Mouse (Mus musculus) heart, embryonic 16.5 days (tissue): ENCODE measurements around the gene Cyp8b1. TPM values are rescaled to one million over a fixed set of nuclear protein-coding genes. Genes with fewer than 3 reads are reported as not detected.

Experiments used
- ATAC-seq: fragments of 200-750 bp; cut with Nextera tagmentation; replicated peaks from 2 replicates; pipeline ENCODE4 v1.8.0; 2017; ENCODE audit warnings: moderate number of reproducible peaks; ENCODE audit not compliant: insufficient read depth, low FRiP score; ENCODE audit errors: extremely low read depth
- H3K27ac ChIP-seq: fragments of 300-500 bp; sonication (generic); 2 replicates; pipeline ENCODE4 v1.5.1; 2014; ENCODE audit warnings: mild to moderate bottlenecking, low read length, control low read depth, moderate library complexity
- H3K27me3 ChIP-seq: fragments of 300-500 bp; sonication (generic); 2 replicates; pipeline ENCODE4 v1.6.1; 2014; ENCODE audit warnings: low read length, mixed read lengths; ENCODE audit not compliant: control insufficient read depth, insufficient read depth
- H3K36me3 ChIP-seq: fragments of 300-500 bp; sonication (generic); 2 replicates; pipeline ENCODE4 v1.6.1; 2014; ENCODE audit not compliant: control insufficient read depth, insufficient read depth
- H3K4me1 ChIP-seq: fragments of 300-500 bp; sonication (generic); 2 replicates; pipeline ENCODE4 v1.6.1; 2014; ENCODE audit warnings: low read length, mixed read lengths; ENCODE audit not compliant: control insufficient read depth, insufficient read depth
- H3K4me2 ChIP-seq: fragments of 300-500 bp; sonication (generic); 2 replicates; pipeline ENCODE4 v1.6.1; 2014; ENCODE audit warnings: low read depth, mild to moderate bottlenecking, control low read depth, low read length
- H3K4me3 ChIP-seq: fragments of 300-500 bp; sonication (generic); 2 replicates; pipeline ENCODE4 v1.5.1; 2014; ENCODE audit warnings: mild to moderate bottlenecking, control low read depth, low read length
- H3K9ac ChIP-seq: fragments of 300-500 bp; sonication (generic); 2 replicates; pipeline ENCODE4 v1.6.1; 2014; ENCODE audit warnings: low read length, control low read depth
- H3K9me3 ChIP-seq: fragments of 300-500 bp; sonication (generic); replicated peaks from 2 replicates; pipeline ENCODE4 v1.6.1; 2016; ENCODE audit warnings: low read length; ENCODE audit not compliant: control insufficient read depth
- WGBS: fragments of 180-500 bp; shearing (Covaris S2); extraction: QIAGEN DNeasy Blood & Tissue Kit; methylation state at CpG from one replicate; pipeline ENCODE4 v1.1.7; 2014; 5-methylcytosine and 5-hydroxymethylcytosine counted together
- polyA plus RNA-seq: library from polyadenylated mRNA; unstranded; fragments of >200 nt; fragmentation: Nextera tagmentation; extraction: Ambion mirVana; gene quantifications from 2 replicates; pipeline ENCODE4 v1.2.1, GENCODE M21; 2015

The Cyp8b1 gene
- polyA plus RNA-seq, 1 experiment from 2014 or later, result 0.13 TPM

DNA sequence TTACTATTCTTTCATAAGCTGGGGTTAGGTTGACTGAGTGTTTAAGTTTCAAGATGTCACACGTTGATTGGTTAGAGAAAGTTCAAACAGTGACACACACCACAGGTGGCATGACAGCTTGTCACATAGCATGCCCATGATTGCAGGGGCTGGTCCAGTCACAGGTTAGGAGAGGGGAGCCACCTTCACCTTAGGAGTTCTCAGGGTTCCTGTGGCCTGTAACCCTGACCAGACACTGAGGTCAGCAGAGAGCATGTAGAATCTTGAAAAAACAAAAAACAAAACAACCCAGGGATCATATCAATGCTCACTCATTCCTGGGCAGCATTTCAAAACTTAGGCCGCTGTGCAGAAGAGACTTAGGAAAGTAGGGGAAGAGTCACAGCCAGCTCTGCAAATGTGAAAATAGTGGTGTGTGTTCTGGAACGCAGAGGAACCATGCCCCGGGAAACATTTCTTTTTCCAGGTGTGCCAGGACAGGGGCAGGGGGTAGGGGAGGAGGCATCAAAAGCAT, 26.1 kb downstream of the Cyp8b1 start:
- Histone ChIP-seq H3K9ac (peak overlapping the region; percentile 38), H3K27ac (peak overlapping the region; percentile 55), H3K4me1 (peaks cover 12% of the 10 kb centered on the region), H3K36me3 (no peaks in the 10 kb centered on the region), H3K27me3 (no peaks in the 10 kb centered on the region), H3K4me3 (peak overlapping the region; percentile 13; the same call in 1 of the 2 replicates), H3K4me2 (peak overlapping the region; percentile 59), H3K9me3 (no peaks in the 10 kb centered on the region)
- ATAC-seq, result 0 out of 2 replicates have a peak, but pooled peaks have one; percentile 16
- 37% methylated on average over 4 of the region's 4 CpGs for WGBS

DNA sequence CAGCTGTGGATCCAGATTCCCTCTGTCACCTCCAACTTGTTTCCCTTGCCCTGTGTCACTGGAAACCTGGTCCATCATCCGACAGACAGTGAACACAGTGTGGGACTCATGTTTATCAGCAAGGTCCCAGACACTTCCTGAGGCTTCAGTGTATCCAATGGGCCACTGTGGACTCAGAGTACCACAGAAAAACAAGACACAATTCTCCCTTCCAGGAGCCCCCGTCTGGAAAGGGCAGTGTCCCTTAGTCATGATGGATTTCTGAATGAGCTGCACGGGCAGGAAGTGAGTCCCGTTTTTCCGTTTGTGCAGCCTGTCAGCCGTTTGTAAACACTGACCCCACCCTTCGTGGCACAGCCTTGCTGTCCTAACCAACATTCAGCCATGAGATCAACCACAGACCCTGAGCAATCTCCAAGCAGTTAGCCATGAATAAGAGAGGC, 34.1 kb downstream of the Cyp8b1 start:
- WGBS, result 43% methylated on average over 7 of the region's 7 CpGs
- Histone ChIP-seq H3K9me3 (no peaks in the 10 kb centered on the region), H3K27me3 (no peaks in the 10 kb centered on the region), H3K4me3 (no peak overlapping the region), H3K27ac (peak overlapping the region; percentile 27; the same call in 1 of the 2 replicates), H3K36me3 (no peaks in the 10 kb centered on the region), H3K4me2 (no peak overlapping the region), H3K9ac (no peak overlapping the region), H3K4me1 (no peaks in the 10 kb centered on the region)
- ATAC-seq, result no peak

DNA sequence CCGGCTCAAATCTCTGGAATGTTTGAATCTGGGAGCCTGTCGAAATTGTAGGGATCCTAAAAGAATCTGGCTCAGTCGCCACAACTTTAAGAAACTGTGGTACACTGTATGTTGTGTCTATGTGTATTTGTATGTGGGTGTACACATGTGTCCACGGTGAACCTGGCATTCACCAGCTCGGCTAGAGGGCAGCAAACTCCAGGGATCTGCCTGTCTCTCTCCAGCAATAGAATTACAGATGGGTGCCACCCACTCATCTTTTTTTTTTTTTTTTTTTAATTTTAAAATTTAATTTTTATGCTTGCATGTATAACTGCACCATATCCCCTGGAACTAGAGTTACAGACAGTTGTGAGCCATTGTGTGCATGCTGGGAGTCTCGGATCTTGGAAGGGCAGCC, 34.8 kb downstream of the Cyp8b1 start:
- 62% methylated on average over 6 of the region's 6 CpGs for WGBS
- no peaks in the 10 kb centered on the region for H3K27me3 ChIP-seq
- ATAC-seq, result no peak
- H3K9ac ChIP-seq, result no peak overlapping the region
- no peaks in the 10 kb centered on the region for H3K9me3 ChIP-seq
- H3K4me3 ChIP-seq, result no peak overlapping the region
- H3K4me2 ChIP-seq, result no peak overlapping the region
- H3K36me3 ChIP-seq, result no peaks in the 10 kb centered on the region
- H3K27ac ChIP-seq, result peak overlapping the region; percentile 27; the same call in 1 of the 2 replicates
- H3K4me1 ChIP-seq, result no peaks in the 10 kb centered on the region

DNA sequence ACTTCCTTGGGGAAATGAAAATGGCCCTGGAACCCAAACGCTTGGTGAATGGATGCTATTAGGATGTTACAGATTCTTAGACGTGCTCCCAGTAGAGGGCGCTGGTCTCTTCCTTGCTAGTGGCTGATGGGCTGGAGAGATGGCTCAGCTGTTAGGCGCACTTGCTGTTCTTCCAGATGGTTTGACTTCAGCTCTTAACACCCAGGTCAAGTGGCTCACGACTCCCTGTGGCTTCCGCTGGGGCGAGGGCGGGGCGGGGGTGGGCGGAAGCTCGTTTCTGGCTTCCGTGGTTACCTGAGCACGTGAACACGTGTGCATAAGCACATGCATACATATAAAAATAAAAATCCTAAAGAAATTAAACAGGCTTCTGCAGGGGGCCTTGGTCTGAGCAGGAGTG, 35.3 kb downstream of the Cyp8b1 start:
- Histone ChIP-seq H3K27ac (no peak overlapping the region), H3K9ac (no peak overlapping the region), H3K4me1 (no peaks in the 10 kb centered on the region), H3K4me3 (no peak overlapping the region), H3K27me3 (no peaks in the 10 kb centered on the region), H3K36me3 (no peaks in the 10 kb centered on the region), H3K4me2 (peak overlapping the region; percentile 40), H3K9me3 (no peaks in the 10 kb centered on the region)
- WGBS, result 22% methylated on average over 14 of the region's 14 CpGs
- ATAC-seq, result no peak; the same call in 1 of the 2 replicates

DNA sequence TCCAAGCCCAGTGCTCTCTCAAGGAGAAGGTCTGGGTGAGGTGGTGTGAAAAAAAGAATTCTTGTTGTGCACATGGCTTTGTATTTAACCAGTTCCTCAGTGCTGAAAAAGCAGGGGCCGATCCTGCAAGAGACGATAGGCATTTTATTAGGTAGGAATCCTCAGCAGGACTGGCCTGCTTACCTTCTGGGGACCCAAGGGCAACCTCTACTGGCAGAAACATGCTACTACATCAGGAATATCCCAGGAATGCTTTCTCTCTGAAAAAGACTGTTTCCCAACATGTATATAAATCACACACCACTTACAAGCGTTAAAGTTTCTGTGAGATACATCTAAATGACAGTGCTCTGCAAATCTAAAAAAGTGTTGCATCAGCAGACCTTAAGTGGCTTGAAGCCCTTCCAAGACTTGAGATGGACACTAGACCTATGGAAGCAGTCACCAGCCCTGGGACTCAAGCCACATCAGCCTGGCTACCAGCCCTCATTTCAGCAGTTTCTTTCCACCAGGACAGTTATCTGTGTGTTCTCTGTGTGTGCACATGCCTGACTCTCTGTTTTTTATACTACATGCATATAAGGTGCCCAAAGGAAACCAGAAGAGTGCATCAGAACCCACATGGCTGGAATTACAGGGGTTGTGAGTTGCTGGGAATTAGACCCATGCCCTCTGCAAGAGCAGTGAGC, 38.9 kb downstream of the Cyp8b1 start:
- Histone ChIP-seq H3K4me1 (no peaks in the 10 kb centered on the region), H3K27ac (no peak overlapping the region), H3K4me2 (no peak overlapping the region), H3K4me3 (no peak overlapping the region), H3K9ac (no peak overlapping the region), H3K9me3 (no peaks in the 10 kb centered on the region), H3K27me3 (no peaks in the 10 kb centered on the region), H3K36me3 (no peaks in the 10 kb centered on the region)
- WGBS, result 11% methylated on average over 3 of the region's 3 CpGs
- ATAC-seq, result 0 out of 2 replicates have a peak, but pooled peaks have one; percentile 28

DNA sequence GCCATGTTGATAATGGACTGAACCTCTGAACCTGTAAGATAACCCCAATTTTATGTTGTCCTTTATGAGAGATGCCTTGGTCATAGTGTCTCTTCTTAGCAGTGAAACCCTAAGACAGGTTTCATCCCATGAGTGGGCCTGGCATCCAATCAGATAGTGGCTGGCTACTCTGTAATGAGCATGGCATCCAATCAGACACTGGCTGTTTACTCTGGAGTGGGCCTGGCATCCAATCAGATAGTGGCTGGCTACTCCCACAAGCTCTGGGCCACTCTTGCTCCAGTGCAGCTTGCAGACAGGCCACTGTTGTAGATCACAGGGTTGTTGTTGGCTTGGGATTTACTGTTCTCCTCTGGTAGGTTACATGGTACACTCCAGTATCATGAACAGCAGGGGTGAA, 42.5 kb downstream of the Cyp8b1 start:
- Histone ChIP-seq H3K27ac (no peak overlapping the region), H3K4me1 (no peaks in the 10 kb centered on the region), H3K36me3 (no peaks in the 10 kb centered on the region), H3K9me3 (no peaks in the 10 kb centered on the region), H3K27me3 (no peaks in the 10 kb centered on the region), H3K4me3 (no peak overlapping the region), H3K9ac (no peak overlapping the region), H3K4me2 (no peak overlapping the region)
- ATAC-seq, result no peak

DNA sequence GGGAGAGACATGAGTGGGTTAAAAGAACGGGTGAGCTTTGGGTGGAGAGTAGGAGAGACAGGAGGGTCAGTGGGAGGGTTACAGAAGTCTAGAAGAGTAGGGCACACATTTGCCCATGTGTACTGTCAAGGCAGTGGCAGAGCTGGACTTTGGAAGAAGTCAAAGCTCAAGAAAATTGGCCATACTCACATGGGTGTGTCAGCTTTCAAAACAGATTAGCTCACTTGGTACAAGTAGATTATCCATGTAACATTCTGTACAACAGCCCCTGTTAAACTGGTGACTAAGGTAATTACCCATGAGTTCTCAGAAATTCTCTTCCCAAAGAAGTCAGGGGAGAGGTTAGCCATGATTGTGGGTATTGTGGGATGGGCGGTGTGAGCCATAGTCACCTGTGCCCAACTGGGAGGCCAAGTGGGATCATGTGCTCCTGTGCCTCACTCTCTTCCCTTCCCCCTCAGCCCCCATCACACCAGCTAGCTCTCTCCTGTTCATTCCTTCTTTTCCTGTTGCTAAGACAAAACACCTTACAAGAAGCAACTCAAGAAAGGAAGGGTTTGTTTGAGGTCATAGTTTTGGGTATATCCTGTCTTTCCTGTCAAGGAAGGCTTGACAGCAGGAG, 43.9 kb downstream of the Cyp8b1 start:
- Histone ChIP-seq H3K27me3 (no peaks in the 10 kb centered on the region), H3K4me3 (no peak overlapping the region), H3K9ac (no peak overlapping the region), H3K27ac (no peak overlapping the region), H3K4me2 (no peak overlapping the region), H3K36me3 (no peaks in the 10 kb centered on the region), H3K9me3 (no peaks in the 10 kb centered on the region), H3K4me1 (no peaks in the 10 kb centered on the region)
- 68% methylated on average over 2 of the region's 2 CpGs for WGBS
- ATAC-seq, result no peak

DNA sequence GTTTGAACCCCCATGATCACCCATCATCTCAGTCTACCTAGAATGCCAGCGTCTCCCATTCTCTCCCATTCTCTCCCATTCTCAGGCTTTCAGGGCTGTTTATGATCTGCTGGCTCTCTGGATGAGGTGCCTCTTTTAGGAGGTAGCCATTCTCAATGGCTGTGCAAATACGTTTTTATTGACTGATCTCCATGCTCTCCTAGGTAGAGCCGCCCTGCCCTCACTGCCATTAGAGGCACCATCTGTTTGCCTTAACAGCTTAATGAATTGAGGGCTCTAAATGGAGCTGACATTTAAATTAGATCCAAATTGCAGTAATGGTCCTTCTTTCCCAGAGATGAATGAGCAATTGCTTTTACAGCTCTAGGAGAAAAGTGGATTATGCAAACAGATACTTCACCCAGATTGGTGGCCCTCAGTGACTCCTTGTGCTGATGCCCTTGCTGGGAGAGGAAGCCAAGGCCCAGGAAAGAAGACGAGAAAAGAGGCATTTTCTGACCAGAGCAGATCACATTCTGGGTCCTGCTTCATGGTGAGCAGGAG, 46.1 kb downstream of the Cyp8b1 start:
- Histone ChIP-seq H3K4me3 (no peak overlapping the region), H3K9me3 (no peaks in the 10 kb centered on the region), H3K4me1 (no peaks in the 10 kb centered on the region), H3K27me3 (no peaks in the 10 kb centered on the region), H3K36me3 (no peaks in the 10 kb centered on the region), H3K27ac (no peak overlapping the region), H3K9ac (no peak overlapping the region), H3K4me2 (no peak overlapping the region)
- 60% methylated on average over 4 of the region's 4 CpGs for WGBS
- no peak for ATAC-seq

DNA sequence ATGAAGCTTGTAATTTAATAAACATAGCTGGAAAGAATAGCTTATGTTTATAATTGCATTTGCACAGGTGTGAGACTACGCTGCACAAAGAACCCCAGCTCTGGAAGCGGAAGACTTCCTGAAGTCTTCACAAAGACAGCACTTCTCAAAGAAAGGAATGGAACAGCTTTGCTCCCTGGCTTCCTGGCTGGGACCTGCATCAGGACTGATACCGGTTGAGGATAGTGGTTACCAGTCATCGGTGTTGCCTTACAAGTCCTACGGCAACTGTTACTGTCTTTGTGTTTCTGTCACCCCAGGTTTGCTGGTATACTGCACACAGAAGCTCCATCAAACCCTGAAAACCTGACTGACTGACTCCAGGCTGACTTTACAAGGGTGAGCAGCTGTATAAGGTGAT, 46.7 kb downstream of the Cyp8b1 start:
- Histone ChIP-seq H3K27me3 (no peaks in the 10 kb centered on the region), H3K4me2 (no peak overlapping the region), H3K9me3 (no peaks in the 10 kb centered on the region), H3K27ac (no peak overlapping the region), H3K4me3 (no peak overlapping the region), H3K9ac (no peak overlapping the region), H3K36me3 (no peaks in the 10 kb centered on the region), H3K4me1 (no peaks in the 10 kb centered on the region)
- 90% methylated on average over 5 of the region's 5 CpGs for WGBS
- no peak for ATAC-seq
